Mouse (Mus musculus) megakaryocyte, embryonic 14.5 days (primary cell): ENCODE data around the gene Dglucy.

Source experiments
- FLI1 ChIP-seq: IDR thresholded peaks from 2 replicates; pipeline ENCODE4 v1.6.1; 2012; ENCODE audit warnings: low read length, inconsistent platforms, mixed read lengths
- GATA1 ChIP-seq: IDR thresholded peaks from 3 replicates; pipeline ENCODE4 v1.6.1; 2012; ENCODE audit warnings: mixed read lengths, low read length, inconsistent platforms, borderline replicate concordance

GRCm38 (mm10) chr12:100936737-100937136 lies 157.9 kb downstream of the Dglucy start:
- no peak for TF ChIP-seq FLI1
- no peak for TF ChIP-seq GATA1
